Mouse (Mus musculus) adrenal gland, adult 8-10 months (tissue): ENCODE data around the gene Otop2. TPM values are rescaled to one million over a fixed set of nuclear protein-coding genes. Genes with fewer than 3 reads are reported as not detected.
A peak's percentile ranks its signal among the peaks of the same experiment; 100 is the strongest.

Experiments
- DNase-seq: peaks from one replicate; pipeline ENCODE4 v3.0.0; 2022
- total RNA-seq, 4 experiments: library from RNA; stranded (reverse); gene quantifications; 2 replicates each; pipeline ENCODE4 v1.2.4; 2022

Otop2 gene
- total RNA-seq, 4 experiments from 2014 or later, result not detected

- DNase-seq, result peak; percentile 99
Observed at GRCm38 (mm10) chr11:115276780-115277603, 30.0 kb upstream of the Otop2 start, which contains the start of gene Fdxr. TSS of gene Fdxr (minus strand) at chr11:115277050.

GRCm38 (mm10) chr11:115277604-115277975, 29.4 kb upstream of the Otop2 start:
- DNase-seq, result no peak

- no peak for DNase-seq
Observed at GRCm38 (mm10) chr11:115278176-115278575, 28.8 kb upstream of the Otop2 start.

- DNase-seq, result no peak
Observed at GRCm38 (mm10) chr11:115279726-115280125, 27.2 kb upstream of the Otop2 start.

GRCm38 (mm10) chr11:115282295-115282694, 24.7 kb upstream of the Otop2 start:
- peak; percentile 83 for DNase-seq

GRCm38 (mm10) chr11:115282723-115283485, 24.1 kb upstream of the Otop2 start:
- DNase-seq, result no peak

GRCm38 (mm10) chr11:115283486-115283765, 23.5 kb upstream of the Otop2 start:
- DNase-seq, result no peak

GRCm38 (mm10) chr11:115283891-115284620, 22.9 kb upstream of the Otop2 start:
- no peak for DNase-seq

GRCm38 (mm10) chr11:115285282-115285681, 21.7 kb upstream of the Otop2 start:
- DNase-seq, result no peak

- no peak for DNase-seq
Observed at GRCm38 (mm10) chr11:115286201-115286993, 20.6 kb upstream of the Otop2 start.

GRCm38 (mm10) chr11:115287386-115287785, 19.6 kb upstream of the Otop2 start:
- DNase-seq, result no peak

GRCm38 (mm10) chr11:115288305-115288704, 18.7 kb upstream of the Otop2 start:
- no peak for DNase-seq

- DNase-seq, result no peak
Observed at GRCm38 (mm10) chr11:115289885-115290284, 17.1 kb upstream of the Otop2 start.

GRCm38 (mm10) chr11:115290314-115290713, 16.6 kb upstream of the Otop2 start:
- no peak for DNase-seq

GRCm38 (mm10) chr11:115290919-115291318, 16.0 kb upstream of the Otop2 start:
- DNase-seq, result peak; percentile 75

- DNase-seq, result no peak
Observed at GRCm38 (mm10) chr11:115291503-115291902, 15.5 kb upstream of the Otop2 start.

GRCm38 (mm10) chr11:115292631-115293375, 14.2 kb upstream of the Otop2 start:
- no peak for DNase-seq

- DNase-seq, result no peak
Observed at GRCm38 (mm10) chr11:115295939-115296338, 11.0 kb upstream of the Otop2 start.

GRCm38 (mm10) chr11:115296471-115297210, 10.3 kb upstream of the Otop2 start:
- no peak for DNase-seq

GRCm38 (mm10) chr11:115297214-115297826, 9.6 kb upstream of the Otop2 start, which contains the start of gene Fads6:
TSS of gene Fads6 (minus strand) at chr11:115297663.
- peak; percentile 86 for DNase-seq
